Mouse (Mus musculus) stomach, postnatal 0 days (tissue): ENCODE data around the gene Srrm3.

Experiments
- CTCF ChIP-seq: IDR thresholded peaks from 2 replicates; pipeline ENCODE4 v1.5.1; 2016; ENCODE audit warnings: antibody characterized with exemption, low read depth, mild to moderate bottlenecking, moderate library complexity
- EP300 ChIP-seq: optimal IDR thresholded peaks from 2 replicates; pipeline ENCODE3; 2016; ENCODE audit warnings: antibody characterized with exemption

DNA sequence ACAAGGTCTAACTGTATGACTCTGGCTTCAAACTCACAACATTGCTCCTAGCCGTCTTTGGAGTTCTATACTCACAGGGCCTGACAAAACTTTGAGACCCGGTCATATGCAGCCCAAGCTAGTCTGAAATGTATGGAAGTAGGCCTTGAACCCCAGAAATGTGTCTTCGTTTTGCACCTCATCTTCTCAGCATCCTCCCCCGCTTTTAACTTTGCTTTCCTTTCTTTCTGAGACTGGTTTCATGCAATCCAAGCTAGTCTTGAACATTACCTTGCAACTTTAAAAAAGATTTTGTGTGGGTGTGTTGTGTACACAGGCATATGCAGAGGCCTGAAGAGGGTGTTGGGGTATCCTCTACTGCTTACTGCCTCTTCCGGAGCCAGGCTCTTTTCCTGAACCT is 97.6 kb downstream of the Srrm3 start:
- TF ChIP-seq EP300 (no peak), CTCF (no peak)
